Mouse (Mus musculus) layer of hippocampus, adult 9-10 months (tissue): Measurements from ENCODE around the gene Uba52.

Experiments used
- DNase-seq: peaks from one replicate; pipeline ENCODE4 v3.0.0; 2022; ENCODE audit warnings: low spot score

Uba52 gene

GRCm38 (mm10) chr8:70510228-70510915, at the start of gene Uba52:
Gene Uba52 (minus strand): TSS chr8:70510801.
- peak; percentile 93 for DNase-seq

GRCm38 (mm10) chr8:70560096-70560495, 49.5 kb upstream of the Uba52 start:
- no peak for DNase-seq

GRCm38 (mm10) chr8:70558983-70559382, 48.4 kb upstream of the Uba52 start:
- DNase-seq, result no peak

GRCm38 (mm10) chr8:70558334-70558733, 47.7 kb upstream of the Uba52 start:
- no peak for DNase-seq

GRCm38 (mm10) chr8:70555079-70555747, 44.6 kb upstream of the Uba52 start:
- DNase-seq, result no peak

GRCm38 (mm10) chr8:70553740-70554139, 43.1 kb upstream of the Uba52 start:
- no peak for DNase-seq

- no peak for DNase-seq
Observed at GRCm38 (mm10) chr8:70552836-70553235, 42.2 kb upstream of the Uba52 start.

- no peak for DNase-seq
Observed at GRCm38 (mm10) chr8:70551558-70552161, 41.1 kb upstream of the Uba52 start.

- DNase-seq, result no peak
Observed at GRCm38 (mm10) chr8:70549412-70550184, 39.0 kb upstream of the Uba52 start.

GRCm38 (mm10) chr8:70547762-70548161, 37.2 kb upstream of the Uba52 start:
- no peak for DNase-seq

- DNase-seq, result no peak
Observed at GRCm38 (mm10) chr8:70546412-70546811, 35.8 kb upstream of the Uba52 start.

- DNase-seq, result no peak
Observed at GRCm38 (mm10) chr8:70544200-70544687, 33.6 kb upstream of the Uba52 start.

GRCm38 (mm10) chr8:70541081-70541480, 30.5 kb upstream of the Uba52 start:
- DNase-seq, result no peak

GRCm38 (mm10) chr8:70540507-70541071, 30.0 kb upstream of the Uba52 start:
- DNase-seq, result no peak

- no peak for DNase-seq
Observed at GRCm38 (mm10) chr8:70540013-70540506, 29.5 kb upstream of the Uba52 start.

GRCm38 (mm10) chr8:70539077-70539813, 28.6 kb upstream of the Uba52 start, which contains the start of gene Ell:
Gene Ell (plus strand): TSS chr8:70539457.
- peak; percentile 99 for DNase-seq

- peak; percentile 98 for DNase-seq
Observed at GRCm38 (mm10) chr8:70538633-70539076, 28.1 kb upstream of the Uba52 start.

GRCm38 (mm10) chr8:70538024-70538579, 27.5 kb upstream of the Uba52 start:
- DNase-seq, result no peak

GRCm38 (mm10) chr8:70535701-70536100, 25.1 kb upstream of the Uba52 start:
- DNase-seq, result no peak

- DNase-seq, result no peak
Observed at GRCm38 (mm10) chr8:70535221-70535620, 24.6 kb upstream of the Uba52 start.

GRCm38 (mm10) chr8:70534281-70534680, 23.7 kb upstream of the Uba52 start:
- no peak for DNase-seq
